Mouse (Mus musculus) heart, embryonic 13.5 days (tissue): ENCODE measurements around the gene BC052040. TPM values are rescaled to one million over a fixed set of nuclear protein-coding genes. Genes with fewer than 3 reads are reported as not detected.

Experiments
- ATAC-seq: fragments of 200-750 bp; cut with Nextera tagmentation; 2 replicates; pipeline ENCODE4 v1.8.0; 2017; ENCODE audit warnings: moderate TSS enrichment; ENCODE audit not compliant: insufficient number of reproducible peaks, low FRiP score, low TSS enrichment; ENCODE audit errors: extremely low read depth
- H3K27ac ChIP-seq: fragments of 300-500 bp; sonication (generic); replicated peaks from 2 replicates; pipeline ENCODE4 v1.5.1; 2015; ENCODE audit warnings: moderate library complexity, mild to moderate bottlenecking, inconsistent platforms
- H3K27me3 ChIP-seq: fragments of 300-500 bp; sonication (generic); replicated peaks from 2 replicates; pipeline ENCODE4 v1.6.1; 2015; ENCODE audit warnings: mild to moderate bottlenecking, inconsistent platforms
- H3K36me3 ChIP-seq: fragments of 300-500 bp; sonication (generic); 2 replicates; pipeline ENCODE4 v1.6.1; 2015; ENCODE audit warnings: mild to moderate bottlenecking, inconsistent platforms
- H3K4me1 ChIP-seq: fragments of 300-500 bp; sonication (generic); 2 replicates; pipeline ENCODE4 v1.6.1; 2015; ENCODE audit warnings: inconsistent platforms
- H3K4me2 ChIP-seq: fragments of 300-500 bp; sonication (generic); 2 replicates; pipeline ENCODE4 v1.6.1; 2015; ENCODE audit warnings: inconsistent platforms, mild to moderate bottlenecking, moderate library complexity
- H3K4me3 ChIP-seq: fragments of 300-500 bp; sonication (generic); 2 replicates; pipeline ENCODE4 v1.5.1; 2015; ENCODE audit warnings: moderate library complexity, mild to moderate bottlenecking, inconsistent platforms
- H3K9ac ChIP-seq: fragments of 300-500 bp; sonication (generic); 2 replicates; pipeline ENCODE4 v1.6.1; 2015; ENCODE audit warnings: inconsistent platforms, mild to moderate bottlenecking, moderate library complexity
- H3K9me3 ChIP-seq: fragments of 300-500 bp; sonication (generic); 2 replicates; pipeline ENCODE4 v1.6.1; 2016; ENCODE audit warnings: inconsistent platforms
- WGBS: fragments of 180-500 bp; shearing (Covaris S2); methylation state at CpG from one replicate; pipeline ENCODE4 v1.1.7; 2015; ENCODE audit warnings: mixed read lengths; 5-methylcytosine and 5-hydroxymethylcytosine counted together
- polyA plus RNA-seq: library from polyadenylated mRNA; unstranded; fragments of >200 nt; fragmentation: Nextera tagmentation; extraction: Ambion mirVana; gene quantifications from 2 replicates; pipeline ENCODE4 v1.2.1, GENCODE M21; 2015

The BC052040 gene
- polyA plus RNA-seq, 1 experiment from 2014 or later = 14.5 TPM

GRCm38 (mm10) chr2:115733017-115733692 is 151.6 kb downstream of the BC052040 start:
- no peak overlapping the region for H3K4me2 ChIP-seq
- H3K4me3 ChIP-seq = no peak overlapping the region
- no peaks in the 10 kb centered on the region for H3K27me3 ChIP-seq
- peaks cover 9% of the 10 kb centered on the region for H3K36me3 ChIP-seq
- no peaks in the 10 kb centered on the region for H3K9me3 ChIP-seq
- H3K4me1 ChIP-seq = peaks cover 29% of the 10 kb centered on the region
- 84% methylated on average over 8 of the region's 8 CpGs for WGBS
- H3K9ac ChIP-seq = no peak overlapping the region
- ATAC-seq = no peak
- H3K27ac ChIP-seq = no peak overlapping the region

- H3K36me3 ChIP-seq = peaks cover 8% of the 10 kb centered on the region
- H3K4me3 ChIP-seq = no peak overlapping the region
- peaks cover 24% of the 10 kb centered on the region for H3K4me1 ChIP-seq
- H3K27me3 ChIP-seq = no peaks in the 10 kb centered on the region
- H3K4me2 ChIP-seq = no peak overlapping the region
- 91% methylated on average over 6 of the region's 6 CpGs for WGBS
- no peak overlapping the region for H3K27ac ChIP-seq
- H3K9me3 ChIP-seq = no peaks in the 10 kb centered on the region
- H3K9ac ChIP-seq = no peak overlapping the region
- ATAC-seq = no peak
Observed at GRCm38 (mm10) chr2:115734850-115735249, 153.3 kb downstream of the BC052040 start.

GRCm38 (mm10) chr2:115736416-115736815 is 154.9 kb downstream of the BC052040 start:
- H3K9ac ChIP-seq = no peak overlapping the region
- H3K4me1 ChIP-seq = peaks cover 8% of the 10 kb centered on the region
- peaks cover 8% of the 10 kb centered on the region for H3K36me3 ChIP-seq
- no peaks in the 10 kb centered on the region for H3K9me3 ChIP-seq
- no peak overlapping the region for H3K4me2 ChIP-seq
- ATAC-seq = no peak
- H3K4me3 ChIP-seq = no peak overlapping the region
- 88% methylated on average over 3 of the region's 3 CpGs for WGBS
- H3K27ac ChIP-seq = no peak overlapping the region
- no peaks in the 10 kb centered on the region for H3K27me3 ChIP-seq

- Histone ChIP-seq H3K27ac (no peak overlapping the region), H3K4me1 (0 out of 2 replicates have a peak, but pooled peaks cover 4% of the 10 kb centered on the region), H3K4me3 (no peak overlapping the region), H3K27me3 (no peaks in the 10 kb centered on the region), H3K9ac (no peak overlapping the region), H3K36me3 (peaks cover 8% of the 10 kb centered on the region), H3K9me3 (no peaks in the 10 kb centered on the region), H3K4me2 (no peak overlapping the region)
- ATAC-seq = no peak
- 73% methylated on average over 2 of the region's 2 CpGs for WGBS
Observed at GRCm38 (mm10) chr2:115737966-115738365, 156.4 kb downstream of the BC052040 start.

GRCm38 (mm10) chr2:115742061-115742460 is 160.5 kb downstream of the BC052040 start:
- Histone ChIP-seq H3K4me2 (no peak overlapping the region), H3K27me3 (no peaks in the 10 kb centered on the region), H3K27ac (no peak overlapping the region), H3K36me3 (no peaks in the 10 kb centered on the region), H3K9ac (no peak overlapping the region), H3K4me1 (0 out of 2 replicates have a peak, but pooled peaks cover 4% of the 10 kb centered on the region), H3K9me3 (no peaks in the 10 kb centered on the region), H3K4me3 (no peak overlapping the region)
- 82% methylated on average over 7 of the region's 7 CpGs for WGBS
- no peak for ATAC-seq

- Histone ChIP-seq H3K36me3 (no peaks in the 10 kb centered on the region), H3K9ac (no peak overlapping the region), H3K27ac (no peak overlapping the region), H3K4me3 (no peak overlapping the region), H3K27me3 (no peaks in the 10 kb centered on the region), H3K4me2 (no peak overlapping the region), H3K9me3 (no peaks in the 10 kb centered on the region), H3K4me1 (0 out of 2 replicates have a peak, but pooled peaks cover 3% of the 10 kb centered on the region)
- no peak for ATAC-seq
- WGBS = 82% methylated on average over 3 of the region's 3 CpGs
Observed at GRCm38 (mm10) chr2:115747639-115748038, 166.1 kb downstream of the BC052040 start.

GRCm38 (mm10) chr2:115751177-115751576 is 169.7 kb downstream of the BC052040 start:
- Histone ChIP-seq H3K9me3 (no peaks in the 10 kb centered on the region), H3K9ac (no peak overlapping the region), H3K4me2 (no peak overlapping the region), H3K27ac (no peak overlapping the region), H3K36me3 (no peaks in the 10 kb centered on the region), H3K27me3 (no peaks in the 10 kb centered on the region), H3K4me1 (0 out of 2 replicates have a peak, but pooled peaks cover 3% of the 10 kb centered on the region), H3K4me3 (no peak overlapping the region)
- WGBS = 77% methylated on average over 7 of the region's 7 CpGs
- ATAC-seq = no peak

- H3K27ac ChIP-seq = peak overlapping the region; percentile 70
- peak overlapping the region; percentile 45; the same call in 1 of the 2 replicates for H3K9ac ChIP-seq
Observed at GRCm38 (mm10) chr2:115757685-115758084, 176.2 kb downstream of the BC052040 start.

GRCm38 (mm10) chr2:115758542-115758941 is 177.0 kb downstream of the BC052040 start:
- no peaks in the 10 kb centered on the region for H3K27me3 ChIP-seq
- WGBS = 80% methylated on average over 6 of the region's 6 CpGs
- peaks cover 25% of the 10 kb centered on the region for H3K4me1 ChIP-seq
- no peak overlapping the region for H3K4me2 ChIP-seq
- no peak overlapping the region for H3K9ac ChIP-seq
- H3K27ac ChIP-seq = no peak overlapping the region
- H3K36me3 ChIP-seq = no peaks in the 10 kb centered on the region
- H3K4me3 ChIP-seq = no peak overlapping the region
- H3K9me3 ChIP-seq = no peaks in the 10 kb centered on the region
- ATAC-seq = no peak

More at GRCm38 (mm10) chr2:115757685-115758084, 176.2 kb downstream of the BC052040 start:
- H3K4me2 ChIP-seq = peak overlapping the region; percentile 20
- no peaks in the 10 kb centered on the region for H3K27me3 ChIP-seq
- H3K4me1 ChIP-seq = peaks cover 22% of the 10 kb centered on the region
- 29% methylated on average over 6 of the region's 6 CpGs for WGBS
- H3K4me3 ChIP-seq = no peak overlapping the region
- no peak for ATAC-seq
- no peaks in the 10 kb centered on the region for H3K36me3 ChIP-seq
- H3K9me3 ChIP-seq = no peaks in the 10 kb centered on the region

- no peak overlapping the region for H3K4me3 ChIP-seq
- WGBS = 78% methylated on average over 8 of the region's 8 CpGs
- no peaks in the 10 kb centered on the region for H3K27me3 ChIP-seq
- H3K9ac ChIP-seq = no peak overlapping the region
- H3K9me3 ChIP-seq = no peaks in the 10 kb centered on the region
- no peak for ATAC-seq
- no peak overlapping the region for H3K4me2 ChIP-seq
- no peaks in the 10 kb centered on the region for H3K36me3 ChIP-seq
- H3K27ac ChIP-seq = no peak overlapping the region
- H3K4me1 ChIP-seq = 0 out of 2 replicates have a peak, but pooled peaks cover 3% of the 10 kb centered on the region
Observed at GRCm38 (mm10) chr2:115764595-115765305, 183.2 kb downstream of the BC052040 start.

GRCm38 (mm10) chr2:115769597-115770305 is 188.2 kb downstream of the BC052040 start:
- H3K9ac ChIP-seq = no peak overlapping the region
- 83% methylated on average over 10 of the region's 10 CpGs for WGBS
- no peak overlapping the region for H3K4me3 ChIP-seq
- H3K4me1 ChIP-seq = peaks cover 8% of the 10 kb centered on the region
- H3K4me2 ChIP-seq = no peak overlapping the region
- H3K9me3 ChIP-seq = no peaks in the 10 kb centered on the region
- H3K36me3 ChIP-seq = no peaks in the 10 kb centered on the region
- ATAC-seq = no peak
- H3K27me3 ChIP-seq = no peaks in the 10 kb centered on the region
- H3K27ac ChIP-seq = no peak overlapping the region
